Mouse (Mus musculus) heart, adult 9 months (tissue): ENCODE results near the gene Vmn1r2.
"Not testable (repeated sequence)": the region's sequence is repeated elsewhere in the genome, so short reads cannot be mapped to it uniquely, and the experiment has no call there.

Source experiments
- DNase-seq, 2 experiments: peaks; one replicate each; pipeline ENCODE4 v3.0.0; 2022; ENCODE audit warnings: low spot score in 2 of 2

Gene Vmn1r2

DNA sequence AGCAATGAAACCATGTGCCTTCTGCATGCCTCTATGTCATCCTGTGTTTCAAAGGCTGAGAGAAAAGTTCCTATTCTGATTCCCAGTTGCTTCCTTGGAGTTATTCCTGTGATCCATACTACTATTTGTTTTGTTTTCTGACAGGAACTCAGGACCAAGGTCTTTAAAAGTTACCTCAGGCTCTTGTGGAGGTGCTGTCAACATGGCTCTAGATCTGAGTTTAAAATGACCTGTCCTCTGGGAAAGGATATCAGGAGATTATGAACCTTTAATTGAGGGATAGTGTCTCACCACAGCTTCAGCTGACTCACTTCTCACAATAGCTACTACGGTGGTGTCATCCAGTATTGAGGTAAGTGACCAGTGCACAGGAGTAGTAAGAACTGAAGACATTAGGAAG is at the start of gene Vmn1r2:
Vmn1r2 (plus strand) TSS at position 301 of the 400 bp plus-strand sequence.
- not testable (repeated sequence) for DNase-seq

DNA sequence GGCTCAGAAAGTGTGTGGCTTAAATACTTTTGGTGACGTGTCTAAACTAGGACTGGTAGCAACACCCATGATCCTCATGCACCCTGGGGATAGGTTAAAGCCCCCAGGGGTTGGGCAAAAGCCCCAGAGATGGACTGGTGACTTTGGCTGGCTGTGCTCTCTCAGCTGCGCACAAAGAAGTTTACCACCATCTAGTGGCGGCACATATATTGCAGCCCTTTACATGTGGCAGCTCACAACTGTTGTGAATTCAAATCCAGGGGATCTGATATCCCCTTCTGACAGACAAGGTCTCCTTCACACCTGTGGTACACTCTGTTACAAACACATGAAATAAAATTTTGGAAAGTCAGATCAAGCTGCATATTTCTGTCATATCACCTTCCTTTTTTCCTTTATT is 19.2 kb upstream of the Vmn1r2 start:
- DNase-seq, result not testable (repeated sequence)

DNA sequence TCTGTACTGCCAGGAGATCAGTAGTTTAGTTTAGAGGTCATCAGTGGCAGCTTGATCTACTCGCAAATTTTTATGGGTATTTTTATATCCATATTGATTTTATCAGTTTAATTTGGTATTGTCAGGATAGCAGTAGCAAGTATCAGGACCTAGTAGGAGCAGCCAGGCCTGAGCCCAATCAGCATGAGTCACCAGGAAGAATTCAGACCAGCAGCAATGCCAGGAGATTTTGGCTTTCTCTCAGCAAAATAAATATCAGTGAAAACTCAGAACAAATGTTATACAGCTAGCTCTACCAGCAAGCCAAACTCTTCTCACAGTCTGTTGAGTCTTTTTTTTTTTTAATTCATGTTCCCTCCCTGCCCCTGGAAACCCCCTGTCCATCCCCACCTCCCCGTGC is 13.8 kb upstream of the Vmn1r2 start:
- peak; percentile 2 to 3 for DNase-seq

DNA sequence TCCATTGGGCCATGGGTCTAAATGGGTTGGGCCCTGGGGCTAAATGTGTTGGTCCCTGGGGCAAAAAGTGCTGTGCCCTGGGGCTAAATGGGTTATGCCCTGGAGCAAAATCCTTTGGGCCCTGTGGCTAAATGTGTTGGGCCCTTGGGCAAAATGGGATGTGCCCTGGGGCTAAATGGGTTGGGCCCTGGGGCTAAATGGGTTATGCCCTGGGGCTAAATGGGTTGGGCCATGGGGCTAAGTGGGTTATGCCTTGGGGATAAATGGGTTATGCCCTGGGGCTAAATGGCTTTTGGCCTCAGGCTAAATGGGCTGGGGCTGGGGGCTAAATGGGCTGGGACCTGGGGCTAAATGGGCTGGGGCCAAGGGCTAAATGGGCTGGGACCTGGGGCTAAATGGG is 2.7 kb upstream of the Vmn1r2 start:
- DNase-seq, result not testable (repeated sequence)

DNA sequence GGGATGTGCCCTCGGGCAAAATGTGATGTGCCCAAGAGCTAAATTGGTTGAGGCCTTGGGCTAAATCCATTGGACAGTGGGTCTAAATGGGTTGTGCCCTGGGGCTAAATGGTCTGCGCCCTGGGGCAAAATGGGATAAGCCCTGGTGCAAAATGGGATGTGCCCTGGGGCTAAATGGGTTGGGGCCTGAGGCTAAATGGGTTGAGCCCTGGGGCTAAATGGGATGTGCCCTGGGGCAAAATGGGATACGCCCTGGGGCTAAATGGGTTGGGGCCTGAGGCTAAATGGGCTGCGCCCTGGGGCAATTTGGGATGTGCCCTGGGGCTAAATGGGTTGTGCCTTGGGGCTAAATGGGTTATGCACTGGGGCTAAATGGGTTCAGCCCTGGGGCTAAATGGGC is 2.1 kb upstream of the Vmn1r2 start:
- DNase-seq, result no peak

DNA sequence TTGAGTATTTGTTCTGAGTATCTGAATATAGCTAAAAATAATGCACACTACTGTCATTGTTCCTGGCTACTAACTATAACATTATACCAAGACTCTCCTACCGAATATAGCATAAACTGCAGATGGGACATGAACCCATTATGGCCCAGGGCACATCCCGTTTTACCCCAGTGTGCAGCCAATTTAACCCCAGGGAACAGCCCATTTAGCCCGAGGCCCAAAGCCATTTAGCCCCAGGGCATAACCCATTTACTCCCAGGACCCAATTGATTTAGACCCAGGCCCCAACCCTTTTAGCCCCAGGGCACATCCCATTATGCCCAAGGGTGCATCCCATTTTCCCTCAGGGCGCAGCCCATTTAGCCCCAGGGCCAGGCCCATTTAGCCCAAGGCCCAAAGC is 7.5 kb downstream of the Vmn1r2 start:
- DNase-seq, result not testable (repeated sequence)

DNA sequence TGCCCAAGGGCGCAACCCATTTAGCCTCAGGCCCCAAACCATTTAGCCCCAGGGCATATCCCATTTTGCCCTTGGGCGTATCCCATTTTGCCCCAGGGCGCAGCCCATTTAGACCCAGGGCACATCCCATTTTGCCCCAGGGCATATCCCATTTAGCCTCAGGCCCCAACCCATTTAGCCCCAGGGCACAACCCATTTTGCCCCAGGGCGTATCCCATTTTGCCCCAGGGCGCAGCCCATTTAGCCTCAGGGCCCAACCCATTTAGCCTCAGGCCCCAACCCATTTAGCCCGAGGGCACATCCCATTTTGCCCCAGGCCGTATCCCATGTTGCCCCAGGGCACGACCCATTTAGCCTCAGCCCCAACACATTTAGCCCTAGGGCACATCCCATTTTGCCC is 8.6 kb downstream of the Vmn1r2 start:
- DNase-seq, result not testable (repeated sequence)

DNA sequence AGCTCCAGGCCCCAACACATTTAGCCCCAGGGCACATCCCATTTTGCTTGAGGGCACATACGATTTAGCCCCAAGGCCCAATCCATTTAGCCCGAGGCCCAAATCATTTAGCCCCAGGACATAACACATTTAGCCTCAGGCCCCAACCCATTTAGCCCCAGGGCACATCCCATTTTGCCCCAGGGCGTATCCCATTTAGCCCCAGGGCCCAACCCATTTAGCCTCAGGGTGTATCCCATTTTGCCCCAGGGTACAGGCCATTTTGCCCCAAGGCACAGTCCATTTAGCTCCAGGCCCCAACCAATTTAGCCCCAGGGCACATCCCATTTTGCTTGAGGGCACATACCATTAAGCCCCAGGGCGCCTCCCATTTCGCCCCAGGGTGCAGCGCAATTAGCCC is 9.1 kb downstream of the Vmn1r2 start:
- DNase-seq, result not testable (repeated sequence)

DNA sequence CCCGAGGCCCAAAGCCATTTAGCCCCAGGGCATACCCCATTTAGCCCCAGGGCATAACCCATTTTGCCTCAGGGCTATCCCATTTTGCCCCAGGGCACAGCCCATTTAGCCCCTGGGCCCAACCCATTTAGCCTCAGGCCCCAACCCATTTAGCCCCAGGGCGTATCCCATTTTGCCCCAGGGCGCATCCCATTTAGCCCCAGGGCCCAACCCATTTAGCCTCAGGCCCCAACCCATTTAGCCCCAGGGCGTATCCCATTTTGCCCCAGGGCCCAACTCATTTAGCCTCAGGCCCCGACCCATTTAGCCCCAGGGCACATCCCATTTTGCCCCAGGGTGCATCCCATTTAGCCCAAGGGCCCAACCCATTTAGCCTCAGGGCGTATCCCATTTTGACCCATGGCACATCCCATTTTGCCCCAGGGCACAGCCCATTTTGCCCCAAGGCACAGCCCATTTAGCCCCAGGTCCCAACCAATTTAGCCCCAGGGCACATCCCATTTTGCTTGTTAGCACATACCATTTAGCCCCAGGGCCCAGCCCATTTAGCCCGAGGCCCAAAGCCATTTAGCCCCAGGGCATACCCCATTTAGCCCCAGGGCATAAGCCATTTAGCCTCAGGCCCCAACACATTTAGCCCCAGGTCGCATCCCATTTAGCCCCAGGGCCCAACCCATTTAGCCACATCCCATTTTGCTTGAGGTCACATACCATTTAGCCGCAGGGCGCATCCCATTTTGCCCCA is 9.8 kb downstream of the Vmn1r2 start:
- not testable (repeated sequence) for DNase-seq

DNA sequence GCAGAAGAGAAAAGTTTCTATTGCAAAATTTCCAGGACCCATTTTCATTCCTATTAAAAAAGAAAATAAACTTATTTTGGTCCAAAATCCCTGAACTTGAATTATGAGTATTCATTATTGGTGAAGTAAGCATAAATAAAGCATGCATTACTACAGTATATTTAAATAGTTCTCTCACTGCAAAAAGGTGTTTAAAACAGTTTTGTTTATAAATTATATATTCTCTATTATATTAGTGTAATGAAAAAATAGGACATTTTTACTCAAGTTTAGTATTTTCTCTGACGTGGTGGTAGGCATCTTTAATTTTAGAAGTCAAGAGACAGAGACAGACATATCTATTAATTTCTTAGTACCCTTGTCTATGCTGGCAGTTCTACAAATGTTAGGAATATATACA is 18.1 kb downstream of the Vmn1r2 start, which contains the start of gene Vmn1r3:
Vmn1r3 (minus strand) TSS at position 101 of the 400 bp plus-strand sequence.
- DNase-seq, result not testable (repeated sequence)

DNA sequence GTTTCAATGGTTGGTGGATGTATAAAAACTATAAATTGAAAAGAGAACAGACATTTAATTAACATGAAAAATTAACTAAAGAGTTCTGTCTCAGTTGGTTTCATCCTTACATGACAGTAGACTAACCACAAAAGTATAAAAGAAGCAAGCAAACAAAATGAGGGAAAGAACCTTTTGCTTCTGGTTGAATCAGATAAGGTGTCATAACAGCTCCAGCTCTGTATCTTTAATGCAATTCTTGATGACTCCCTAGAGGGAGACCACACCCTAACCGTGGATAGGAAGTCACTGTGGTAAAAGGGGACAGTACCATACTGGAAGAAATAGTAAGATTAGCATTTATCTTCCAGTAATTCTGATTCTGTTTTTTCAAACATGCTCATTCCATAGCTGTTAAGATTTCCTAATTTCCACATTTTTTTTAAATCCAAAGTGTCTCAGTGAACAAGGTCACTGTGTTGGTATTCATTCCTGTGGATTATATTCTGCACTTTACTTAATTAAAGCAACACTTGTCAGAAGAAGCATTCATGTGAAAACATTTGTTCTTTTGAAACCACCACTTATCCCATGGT is 42.6 kb downstream of the Vmn1r2 start:
- not testable (repeated sequence) for DNase-seq

DNA sequence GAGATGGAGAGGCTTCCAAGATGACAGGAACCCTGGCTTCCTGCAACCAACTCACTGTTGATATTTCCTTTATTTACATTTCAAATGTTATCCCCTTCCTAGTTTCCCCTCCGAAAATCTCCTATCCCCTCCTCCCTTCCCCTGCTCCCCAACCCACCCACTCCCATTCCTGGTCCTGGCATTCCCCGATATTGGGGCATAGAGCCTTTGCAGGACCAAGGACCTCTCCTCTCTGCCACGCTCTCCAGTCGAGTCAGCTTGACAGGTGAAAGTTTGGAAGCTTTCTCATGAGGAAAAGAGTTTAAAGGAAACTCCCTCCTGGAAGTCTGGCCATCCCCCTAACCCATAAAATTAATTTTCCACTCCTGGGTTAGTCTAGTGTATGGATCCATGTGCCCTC is 46.2 kb downstream of the Vmn1r2 start:
- DNase-seq, result not testable (repeated sequence)

DNA sequence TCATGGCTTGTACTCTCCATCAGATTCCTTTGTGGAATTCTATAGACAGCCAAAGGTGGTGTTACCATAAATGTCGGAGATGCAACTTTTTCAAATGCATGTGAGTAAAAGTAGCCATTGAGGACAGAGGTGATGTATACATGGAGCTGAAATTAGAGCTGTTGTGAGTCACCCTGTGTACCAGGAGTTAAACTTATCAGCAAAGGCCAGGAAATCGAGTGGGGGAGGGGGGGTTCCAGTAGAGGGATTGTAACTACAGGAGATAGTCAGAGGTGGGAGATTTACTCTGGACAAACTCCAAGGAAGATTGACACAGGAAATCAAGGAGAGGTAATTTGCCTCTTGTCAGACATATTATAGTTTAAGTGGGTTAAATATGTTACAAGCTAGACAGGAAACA is 49.3 kb downstream of the Vmn1r2 start:
- DNase-seq, result not testable (repeated sequence)
